ENCODE assay signal across 20 mouse cellular contexts in genomic region chr15:80271858-80272396, GRCm38 (mm10). TPM values are rescaled to one million over a fixed set of nuclear protein-coding genes. Genes with fewer than 3 reads are reported as not detected.
"Had no signal": no experiment of that assay in that cellular context is flagged by ENCODE, and none has a peak within 500 bp of the region (broad histone marks: within the 10 kb centered on the region; RNA-seq: fewer than 3 reads in every experiment).

No protein-coding gene starts in this region.

- H3K9ac ChIP-seq: kidney, embryonic 15.5 days; limb, embryonic 12.5 days; liver, embryonic 13.5 days; liver, postnatal 0 days; lung, embryonic 15.5 days; midbrain, embryonic 13.5 days; neural tube, embryonic 13.5 days had no signal

- H3K4me3 ChIP-seq: kidney, embryonic 15.5 days; limb, embryonic 12.5 days; liver, embryonic 13.5 days; lung, embryonic 15.5 days; midbrain, embryonic 13.5 days; neural tube, embryonic 13.5 days had no signal

- ATAC-seq: liver, postnatal 0 days; midbrain, embryonic 13.5 days had no signal

- H3K27me3 ChIP-seq: lung, embryonic 15.5 days had no signal

- H3K36me3 ChIP-seq: kidney, embryonic 15.5 days; limb, embryonic 12.5 days; liver, embryonic 13.5 days; lung, embryonic 15.5 days; midbrain, embryonic 13.5 days; neural tube, embryonic 13.5 days had no signal

- H3K27ac ChIP-seq: kidney, embryonic 15.5 days; limb, embryonic 12.5 days; liver, embryonic 13.5 days; lung, embryonic 15.5 days; midbrain, embryonic 13.5 days; neural tube, embryonic 13.5 days had no signal

- H3K9me3 ChIP-seq: lung, embryonic 15.5 days; midbrain, embryonic 13.5 days; neural tube, embryonic 13.5 days had no signal

- H3K4me1 ChIP-seq: kidney, embryonic 15.5 days; limb, embryonic 12.5 days; liver, embryonic 13.5 days; lung, embryonic 15.5 days had no signal

- DNase-seq: kidney, adult 2 months; kidney, postnatal 36 days; layer of hippocampus, adult 9-11 months; layer of hippocampus, postnatal 36 days; liver; liver, embryonic 13.5 days; liver, postnatal 0 days; lung, postnatal 14 days; retina, postnatal 1 day; right cerebral cortex, postnatal 14 days; thymus, postnatal 36 days had no signal

- H3K4me2 ChIP-seq: kidney, embryonic 15.5 days; limb, embryonic 12.5 days; liver, embryonic 13.5 days; lung, embryonic 15.5 days; midbrain, embryonic 13.5 days; neural tube, embryonic 13.5 days had no signal

RNA-seq across cellular contexts. Expression of gene Cacna1i, which starts 15.1 kb away (rescaled TPM):
- total RNA-seq: megakaryocyte-erythroid progenitor cell, adult 5-6 weeks had no signal
- polyA plus RNA-seq: limb, embryonic 12.5 days; liver, embryonic 13.5 days; liver, postnatal 0 days; lung, embryonic 15.5 days; stomach, embryonic 16.5 days had no signal

RNA-seq across cellular contexts. Expression of gene AC140267.1, which starts 36.3 kb away (rescaled TPM):
- polyA plus RNA-seq: kidney, adult 2 months; kidney, embryonic 15.5 days; liver, embryonic 13.5 days; liver, postnatal 0 days; lung, embryonic 15.5 days; midbrain, embryonic 13.5 days; small intestine, adult 2 months; thymus, postnatal 0 days had no signal
